In genomic region chr2:59970511-59970910, GRCm38 (mm10) we compare ENCODE assay signal across 19 mouse cellular contexts.
DNase-seq lines count a peak whose midpoint lies in the region; ATAC-seq lines count a peak whose summit lies in the region.
"Had no signal": no experiment of that assay in that cellular context is flagged by ENCODE, and none has a peak within 500 bp of the region (broad histone marks: within the 10 kb centered on the region; RNA-seq: fewer than 3 reads in every experiment).

No protein-coding gene starts in this region.

- H3K27ac ChIP-seq in embryonic facial prominence, embryonic 12.5 days, result 0 out of 2 replicates have a peak overlapping the region, but pooled peaks have one; percentile 4
- H3K27ac ChIP-seq in embryonic facial prominence, embryonic 10.5 days (replicated peaks), result no peak overlapping the region
- peak overlapping the region; percentile 53; the same call in 1 of the 2 replicates for H3K27ac ChIP-seq in heart, embryonic 10.5 days
- H3K27ac ChIP-seq in neural tube, embryonic 14.5 days (ENCODE audit: low read depth, low read length), result no peak overlapping the region
- H3K27ac ChIP-seq: heart, adult 2 months; kidney, postnatal 0 days had no signal

- DNase-seq in embryonic facial prominence, embryonic 10.5 days (ENCODE audit: low spot score), result no peak
- DNase-seq in heart, embryonic 10.5 days (ENCODE audit: low spot score), result no peak
- DNase-seq in heart, adult 8-10 months (ENCODE audit: low spot score), result no peak
- no peak for DNase-seq in neural tube, embryonic 10.5 days (ENCODE audit: extremely low spot score, low spot score)
- DNase-seq in left cerebral cortex, adult 9 months (ENCODE audit: low spot score in 2 of 2), result no peak
- DNase-seq: adrenal gland, postnatal 25 days; cerebellum, adult 11-12 months; gastrocnemius, postnatal 25 days; heart, adult 2 months; heart, postnatal 4 days; kidney, adult 18-20 months; layer of hippocampus, adult 9-11 months; lung, postnatal 4 days; right cerebral cortex, postnatal 25 days; spleen, adult 18-20 months had no signal

- no peaks in the 10 kb centered on the region for H3K27me3 ChIP-seq in embryonic facial prominence, embryonic 12.5 days
- H3K27me3 ChIP-seq in embryonic facial prominence, embryonic 10.5 days (replicated peaks; ENCODE audit: low read depth, poor library complexity, severe bottlenecking), result no peaks in the 10 kb centered on the region
- H3K27me3 ChIP-seq in heart, embryonic 10.5 days (ENCODE audit: insufficient read depth, poor library complexity, severe bottlenecking), result no peaks in the 10 kb centered on the region
- no peaks in the 10 kb centered on the region for H3K27me3 ChIP-seq in neural tube, embryonic 14.5 days (ENCODE audit: control insufficient read depth, insufficient read depth, low read length)

- no peaks in the 10 kb centered on the region for H3K4me1 ChIP-seq in embryonic facial prominence, embryonic 12.5 days
- H3K4me1 ChIP-seq in embryonic facial prominence, embryonic 10.5 days, result no peaks in the 10 kb centered on the region
- peaks cover 36% of the 10 kb centered on the region for H3K4me1 ChIP-seq in heart, embryonic 10.5 days
- H3K4me1 ChIP-seq in neural tube, embryonic 14.5 days (ENCODE audit: control insufficient read depth, insufficient read depth, low read length), result no peaks in the 10 kb centered on the region

- no peak overlapping the region for H3K9ac ChIP-seq in embryonic facial prominence, embryonic 12.5 days
- H3K9ac ChIP-seq in neural tube, embryonic 14.5 days (replicated peaks; ENCODE audit: low read depth, low read length), result no peak overlapping the region

- no peaks in the 10 kb centered on the region for H3K9me3 ChIP-seq in embryonic facial prominence, embryonic 12.5 days
- H3K9me3 ChIP-seq in embryonic facial prominence, embryonic 10.5 days, result no peaks in the 10 kb centered on the region
- H3K9me3 ChIP-seq in heart, embryonic 10.5 days, result no peaks in the 10 kb centered on the region
- no peaks in the 10 kb centered on the region for H3K9me3 ChIP-seq in neural tube, embryonic 14.5 days (ENCODE audit: control insufficient read depth, low read length)

- 79% methylated on average over 9 of the region's 9 CpGs for WGBS in embryonic facial prominence, embryonic 12.5 days
- 88% methylated on average over 9 of the region's 9 CpGs for WGBS in embryonic facial prominence, embryonic 10.5 days
- WGBS in heart, embryonic 10.5 days, result 81% methylated on average over 9 of the region's 9 CpGs
- WGBS in neural tube, embryonic 14.5 days, result 70% methylated on average over 9 of the region's 9 CpGs

- peaks cover 17% of the 10 kb centered on the region for H3K36me3 ChIP-seq in embryonic facial prominence, embryonic 12.5 days
- H3K36me3 ChIP-seq in embryonic facial prominence, embryonic 10.5 days (replicated peaks), result peaks cover 59% of the 10 kb centered on the region
- H3K36me3 ChIP-seq in heart, embryonic 10.5 days, result peaks cover 31% of the 10 kb centered on the region
- H3K36me3 ChIP-seq in neural tube, embryonic 14.5 days (ENCODE audit: control insufficient read depth, insufficient read depth, low read length), result peaks cover 17% of the 10 kb centered on the region; the same call in 1 of the 2 replicates

- H3K4me2 ChIP-seq in embryonic facial prominence, embryonic 12.5 days (replicated peaks), result no peak overlapping the region
- H3K4me2 ChIP-seq in neural tube, embryonic 14.5 days (ENCODE audit: low read depth, low read length), result no peak overlapping the region

- no peak overlapping the region for H3K4me3 ChIP-seq in embryonic facial prominence, embryonic 12.5 days
- H3K4me3 ChIP-seq in embryonic facial prominence, embryonic 10.5 days, result no peak overlapping the region
- H3K4me3 ChIP-seq in heart, embryonic 10.5 days, result no peak overlapping the region
- no peak overlapping the region for H3K4me3 ChIP-seq in neural tube, embryonic 14.5 days (ENCODE audit: low read depth, low read length)
- H3K4me3 ChIP-seq: heart, adult 2 months had no signal

- no peak for ATAC-seq in embryonic facial prominence, embryonic 12.5 days (ENCODE audit: insufficient number of reproducible peaks, insufficient read depth, low FRiP score, low TSS enrichment)
- peak; percentile 41; the same call in 1 of the 2 replicates for ATAC-seq in neural tube, embryonic 14.5 days (ENCODE audit: low read depth)
- ATAC-seq: inflammation-experienced regulatory T-cells, adult 6 months had no signal

Comparison
In these comparisons a context has a peak if more than half of its experiments do, and no peak if none do; other contexts are left out.
1. H3K27ac ChIP-seq: peak in embryonic facial prominence, embryonic 12.5 days (single experiment) and heart, embryonic 10.5 days (single experiment); none in embryonic facial prominence, embryonic 10.5 days (single experiment) and neural tube, embryonic 14.5 days (single experiment).